In the genomic region with DNA sequence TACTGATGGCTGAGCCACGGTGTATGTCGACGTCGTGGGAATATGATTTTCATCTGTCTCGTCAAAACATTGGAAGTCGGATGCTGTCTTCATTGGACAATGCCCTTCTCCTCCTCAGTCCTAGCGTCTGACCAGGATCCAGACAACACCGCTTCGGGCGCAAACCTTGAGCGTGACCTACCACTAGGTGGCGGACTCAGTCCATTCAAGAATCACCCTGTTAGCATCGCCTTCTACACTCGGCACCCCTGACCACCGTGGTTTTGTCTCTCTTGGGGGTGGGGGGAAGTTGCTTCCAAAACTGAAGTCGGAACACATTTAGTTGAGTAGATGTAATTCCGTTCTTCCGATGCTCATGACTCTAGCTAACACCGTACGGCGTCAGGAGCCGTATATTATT, we compare ENCODE assay signal across 8 mouse cellular contexts. TPM values are rescaled to one million over a fixed set of nuclear protein-coding genes. Genes with fewer than 3 reads are reported as not detected.
DNase-seq lines count a peak whose midpoint lies in the region; ATAC-seq and TF ChIP-seq lines count a peak whose summit lies in the region.

No protein-coding gene starts in this region.

- H3K4me1 ChIP-seq in hindbrain, embryonic 12.5 days: peaks cover 37% of the 10 kb centered on the region
- H3K4me1 ChIP-seq in lung, embryonic 16.5 days (replicated peaks; ENCODE audit: control insufficient read depth, insufficient read depth, low read length): peaks cover 40% of the 10 kb centered on the region
- peaks cover 21% of the 10 kb centered on the region for H3K4me1 ChIP-seq in olfactory bulb, adult 2 months (ENCODE audit: control insufficient read depth, insufficient read depth, low read length)

- TF ChIP-seq POLR2A in olfactory bulb, adult 2 months (IDR thresholded peaks at IDR 0.05; ENCODE audit: insufficient read depth, low read depth, low read length): no peak

- peak overlapping the region; percentile 31 for H3K4me3 ChIP-seq in hindbrain, embryonic 12.5 days
- peak overlapping the region; percentile 55 for H3K4me3 ChIP-seq in lung, embryonic 16.5 days (ENCODE audit: low read length)
- H3K4me3 ChIP-seq in olfactory bulb, adult 2 months (ENCODE audit: insufficient read depth, low read depth, low read length): peak overlapping the region; percentile 29

- peak; percentile 95 for TF ChIP-seq CTCF in olfactory bulb, adult 2 months (IDR thresholded peaks at IDR 0.05; ENCODE audit: insufficient read depth, low read depth, low read length)

- peaks cover 63% of the 10 kb centered on the region for H3K27me3 ChIP-seq in hindbrain, embryonic 12.5 days
- H3K27me3 ChIP-seq in lung, embryonic 16.5 days (ENCODE audit: control insufficient read depth, insufficient read depth, low read depth, low read length): peaks cover 17% of the 10 kb centered on the region

- no peak overlapping the region for H3K27ac ChIP-seq in hindbrain, embryonic 12.5 days
- no peak overlapping the region for H3K27ac ChIP-seq in lung, embryonic 16.5 days (ENCODE audit: low read length)
- H3K27ac ChIP-seq in olfactory bulb, adult 2 months (ENCODE audit: insufficient read depth, low read depth, low read length): peak overlapping the region; percentile 22

- H3K9me3 ChIP-seq in hindbrain, embryonic 12.5 days (replicated peaks): no peaks in the 10 kb centered on the region
- H3K9me3 ChIP-seq in lung, embryonic 16.5 days (ENCODE audit: control insufficient read depth, low read length): no peaks in the 10 kb centered on the region

- H3K36me3 ChIP-seq in hindbrain, embryonic 12.5 days: no peaks in the 10 kb centered on the region
- H3K36me3 ChIP-seq in lung, embryonic 16.5 days (ENCODE audit: control insufficient read depth, insufficient read depth, low read length): no peaks in the 10 kb centered on the region

- H3K9ac ChIP-seq in hindbrain, embryonic 12.5 days: no peak overlapping the region
- H3K9ac ChIP-seq in lung, embryonic 16.5 days (ENCODE audit: low read length): peak overlapping the region; percentile 64

- peak overlapping the region; percentile 86 for H3K4me2 ChIP-seq in hindbrain, embryonic 12.5 days (replicated peaks)
- peak overlapping the region; percentile 96 for H3K4me2 ChIP-seq in lung, embryonic 16.5 days (ENCODE audit: low read depth, low read length)

- 2% methylated on average over 22 of the region's 22 CpGs for WGBS in hindbrain, embryonic 12.5 days
- WGBS in lung, embryonic 16.5 days: under 1% methylated on average over 22 of the region's 22 CpGs
- under 1% methylated on average over 22 of the region's 22 CpGs for WGBS in olfactory bulb, adult 2 months

- ATAC-seq in hindbrain, embryonic 12.5 days (ENCODE audit: low FRiP score): peak; percentile 59
- ATAC-seq in lung, embryonic 16.5 days (ENCODE audit: low read depth): peak; percentile 41

- peak; percentile 83 for DNase-seq in Muller cell, postnatal 12 days (ENCODE audit: inconsistent ontology term)
- DNase-seq in cerebellum, postnatal 10 days: peak; percentile 95 to 97
- peak; percentile 73 to 89 for DNase-seq in frontal cortex, postnatal 14 days (ENCODE audit: low spot score in 2 of 2)
- peak; percentile 82 for DNase-seq in layer of hippocampus, adult 9-11 months
- DNase-seq in thymus, adult 18-20 months: peak; percentile 73 to 83

RNA-seq across cellular contexts. Expression of gene Gm37419, which starts 4.1 kb away (rescaled TPM):
- polyA plus RNA-seq in hindbrain, embryonic 12.5 days (2016; fragmentation: Nextera tagmentation; extraction: Ambion mirVana): not detected in 2 replicates
- polyA plus RNA-seq in lung, embryonic 16.5 days (2015; fragmentation: Nextera tagmentation; extraction: Ambion mirVana): not detected in 2 replicates
- not detected in 2 replicates for polyA plus RNA-seq in olfactory bulb, adult 2 months (2012; ENCODE audit: insufficient read depth, insufficient read length, low replicate concordance, missing spikeins)

RNA-seq across cellular contexts. Expression of gene Bcl6, which starts 4.5 kb away (rescaled TPM):
- polyA plus RNA-seq in hindbrain, embryonic 12.5 days (2016; fragmentation: Nextera tagmentation; extraction: Ambion mirVana): 0.12 and 0.18 TPM in 2 replicates
- 1.6 and 2.4 TPM in 2 replicates for polyA plus RNA-seq in lung, embryonic 16.5 days (2015; fragmentation: Nextera tagmentation; extraction: Ambion mirVana)
- polyA plus RNA-seq in olfactory bulb, adult 2 months (2012; ENCODE audit: insufficient read depth, insufficient read length, low replicate concordance, missing spikeins): not detected in 2 replicates

RNA-seq across cellular contexts. Expression of gene Rtp2, which starts 52.0 kb away (rescaled TPM):
- not detected in 2 replicates for polyA plus RNA-seq in hindbrain, embryonic 12.5 days (2016; fragmentation: Nextera tagmentation; extraction: Ambion mirVana)
- polyA plus RNA-seq in lung, embryonic 16.5 days (2015; fragmentation: Nextera tagmentation; extraction: Ambion mirVana): not detected in 2 replicates
- not detected in 2 replicates for polyA plus RNA-seq in olfactory bulb, adult 2 months (2012; ENCODE audit: insufficient read depth, insufficient read length, low replicate concordance, missing spikeins)
